Mouse (Mus musculus): ENCODE results near the gene 4930519G04Rik.

DNA sequence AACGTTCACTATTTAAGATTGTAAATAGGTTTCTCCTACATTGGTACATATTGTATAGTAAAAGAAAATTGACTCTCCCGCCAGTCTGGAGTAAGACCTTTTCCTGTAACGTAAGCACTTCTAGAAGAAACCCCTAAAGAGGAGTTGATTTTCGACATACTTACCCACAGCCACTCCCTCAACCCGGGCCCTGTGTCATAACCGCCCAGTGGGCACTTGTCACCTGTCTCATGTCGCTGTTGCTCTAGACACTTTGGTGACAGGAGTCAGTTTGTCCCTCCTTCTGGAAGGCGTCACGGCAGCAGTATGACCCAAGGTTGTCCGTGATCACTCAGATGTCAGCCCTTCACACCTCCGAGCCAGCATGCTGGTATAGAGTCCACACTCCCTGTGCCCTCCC is 29.6 kb downstream of the 4930519G04Rik start:
- TF ChIP-seq TAL1 (IDR thresholded peaks at IDR 0.05; ENCODE audit: low read length) (no peak), GATA1 (IDR thresholded peaks at IDR 0.05; ENCODE audit: low read length) (no peak)

All from erythroblast, embryonic 14.5 days (primary cell).